Comparison of ENCODE assay signal across 8 mouse cellular contexts in genomic region chrX:94544923-94545322, GRCm38 (mm10). TPM values are rescaled to one million over a fixed set of nuclear protein-coding genes. Genes with fewer than 3 reads are reported as not detected.
A peak's percentile ranks its signal among the peaks of the same experiment; 100 is the strongest.
DNase-seq lines count a peak whose midpoint lies in the region; ATAC-seq and TF ChIP-seq lines count a peak whose summit lies in the region.

No protein-coding gene starts in this region.

- H3K9ac ChIP-seq in intestine, postnatal 0 days (ENCODE audit: low read depth, low read length) = no peak overlapping the region
- no peak overlapping the region for H3K9ac ChIP-seq in intestine, embryonic 16.5 days (ENCODE audit: low read depth, low read length)

- no peak overlapping the region for H3K27ac ChIP-seq in intestine, postnatal 0 days (ENCODE audit: low read depth, low read length)
- no peak overlapping the region for H3K27ac ChIP-seq in intestine, embryonic 16.5 days (ENCODE audit: low read length)
- no peak overlapping the region for H3K27ac ChIP-seq in thymus, adult 2 months (ENCODE audit: control insufficient read depth, insufficient read depth, low read length)

- no peak overlapping the region for H3K4me3 ChIP-seq in intestine, postnatal 0 days (ENCODE audit: low read depth, low read length)
- no peak overlapping the region for H3K4me3 ChIP-seq in intestine, embryonic 16.5 days (ENCODE audit: low read length)
- no peak overlapping the region for H3K4me3 ChIP-seq in thymus, adult 2 months (ENCODE audit: control insufficient read depth, insufficient read depth, low read length)

- peak; percentile 65 for TF ChIP-seq CTCF in intestine, postnatal 0 days (IDR thresholded peaks at IDR 0.05; ENCODE audit: low read depth)
- no peak for TF ChIP-seq CTCF in thymus, adult 2 months (IDR thresholded peaks at IDR 0.05; ENCODE audit: borderline replicate concordance, control insufficient read depth, extremely low read depth, insufficient read depth, low read length, poor library complexity)

- 20% methylated on average over 1 of the region's 1 CpGs for WGBS in intestine, postnatal 0 days
- 19% methylated on average over 1 of the region's 1 CpGs for WGBS in intestine, embryonic 16.5 days
- WGBS in thymus, adult 2 months = 12% methylated on average over 1 of the region's 1 CpGs

- DNase-seq in CD4-positive helper T cell, adult 2 months (ENCODE audit: low read depth, low spot score) = peak; percentile 2
- DNase-seq in adrenal gland, postnatal 36 days = peak; percentile 20 to 29
- DNase-seq in kidney, postnatal 4 days = peak; percentile 55 to 60
- peak; percentile 25 for DNase-seq in splenic B cell, adult 2 months (ENCODE audit: low read depth, low spot score)
- no peak for DNase-seq in spleen, postnatal 4 days (ENCODE audit: low spot score in 2 of 2)
- no peak for DNase-seq in thymus, adult 2 months

- H3K9me3 ChIP-seq in intestine, postnatal 0 days (ENCODE audit: control insufficient read depth) = no peaks in the 10 kb centered on the region
- no peaks in the 10 kb centered on the region for H3K9me3 ChIP-seq in intestine, embryonic 16.5 days (ENCODE audit: control insufficient read depth, low read length)

- no peaks in the 10 kb centered on the region for H3K36me3 ChIP-seq in intestine, postnatal 0 days (ENCODE audit: control insufficient read depth, insufficient read depth)
- no peaks in the 10 kb centered on the region for H3K36me3 ChIP-seq in intestine, embryonic 16.5 days (ENCODE audit: control insufficient read depth, insufficient read depth, low read length)
- H3K36me3 ChIP-seq in splenic B cell, adult 2 months (ENCODE audit: control insufficient read depth, insufficient read depth, low read length, poor library complexity, severe bottlenecking) = no peaks in the 10 kb centered on the region
- no peaks in the 10 kb centered on the region for H3K36me3 ChIP-seq in thymus, adult 2 months (ENCODE audit: control insufficient read depth, insufficient read depth, low read length)

- H3K27me3 ChIP-seq in intestine, postnatal 0 days (replicated peaks; ENCODE audit: control insufficient read depth, insufficient read depth, low read length) = no peaks in the 10 kb centered on the region
- no peaks in the 10 kb centered on the region; the same call in 1 of the 2 replicates for H3K27me3 ChIP-seq in intestine, embryonic 16.5 days (replicated peaks; ENCODE audit: control insufficient read depth, insufficient read depth, low read length)
- no peaks in the 10 kb centered on the region for H3K27me3 ChIP-seq in splenic B cell, adult 2 months (ENCODE audit: control insufficient read depth, insufficient read depth, low read length, poor library complexity, severe bottlenecking)
- H3K27me3 ChIP-seq in thymus, adult 2 months (ENCODE audit: control insufficient read depth, insufficient read depth, low read length) = no peaks in the 10 kb centered on the region

- no peaks in the 10 kb centered on the region for H3K4me1 ChIP-seq in intestine, postnatal 0 days (replicated peaks; ENCODE audit: control insufficient read depth, insufficient read depth, low read length)
- H3K4me1 ChIP-seq in intestine, embryonic 16.5 days (ENCODE audit: control insufficient read depth, insufficient read depth, low read length) = no peaks in the 10 kb centered on the region
- H3K4me1 ChIP-seq in thymus, adult 2 months (replicated peaks; ENCODE audit: control insufficient read depth, insufficient read depth, low read length) = peaks cover 11% of the 10 kb centered on the region

- no peak for TF ChIP-seq POLR2A in thymus, adult 2 months (IDR thresholded peaks at IDR 0.05; ENCODE audit: control insufficient read depth, extremely low read depth, insufficient read depth, low read length, poor library complexity)

- ATAC-seq in intestine, postnatal 0 days = no peak
- no peak for ATAC-seq in intestine, embryonic 16.5 days

- no peak overlapping the region for H3K4me2 ChIP-seq in intestine, postnatal 0 days (replicated peaks; ENCODE audit: low read depth)
- no peak overlapping the region for H3K4me2 ChIP-seq in intestine, embryonic 16.5 days (ENCODE audit: low read depth, low read length)

RNA-seq across cellular contexts. Expression of gene Maged1, which starts 3.0 kb away (rescaled TPM):
- polyA plus RNA-seq in intestine, postnatal 0 days (2015; fragmentation: Nextera tagmentation; extraction: Ambion mirVana) = 121 TPM in 2 replicates
- polyA plus RNA-seq in intestine, embryonic 16.5 days (2015; fragmentation: Nextera tagmentation; extraction: Ambion mirVana) = 317 and 349 TPM in 2 replicates
- 100 to 1,000 TPM; 235 to 264 TPM for total RNA-seq in adrenal gland, postnatal 36 days (2021)
- 49.2 and 66.1 TPM in 2 replicates for polyA plus RNA-seq in thymus, adult 2 months (2012; rRNA removed)

Comparison
In these comparisons a context has a peak if more than half of its experiments do, and no peak if none do; other contexts are left out.
1. DNase-seq: peak in CD4-positive helper T cell, adult 2 months (single experiment), adrenal gland, postnatal 36 days (2 of 2), kidney, postnatal 4 days (2 of 2) and splenic B cell, adult 2 months (single experiment); none in spleen, postnatal 4 days (0 of 2) and thymus, adult 2 months (single experiment).